Mouse (Mus musculus) lung, postnatal 0 days (tissue): ENCODE measurements at regions not wholly inside any gene's neighbourhood (a gene's known extent, or its start where the extent isn't known, plus 50 kb on each side); places are given as distances from the start of the nearest gene placed in this dataset.

Source experiments
- ATAC-seq: fragments of 200-750 bp; cut with Nextera tagmentation; 2 replicates; pipeline ENCODE4 v1.8.0; 2017; ENCODE audit warnings: moderate library complexity
- DNase-seq: peaks from one replicate; pipeline ENCODE4 v3.0.0-alpha.2; 2016; ENCODE audit warnings: low spot score
- H3K27ac ChIP-seq: fragments of 300-500 bp; sonication (generic); 2 replicates; pipeline ENCODE4 v1.5.1; 2014; ENCODE audit warnings: antibody characterized with exemption, mild to moderate bottlenecking, low read length, mixed read lengths
- H3K27me3 ChIP-seq: fragments of 300-500 bp; sonication (generic); replicated peaks from 2 replicates; pipeline ENCODE4 v1.6.1; 2014; ENCODE audit warnings: low read length, mixed read lengths; ENCODE audit not compliant: insufficient read depth
- H3K36me3 ChIP-seq: fragments of 300-500 bp; sonication (generic); 2 replicates; pipeline ENCODE4 v1.6.1; 2014; ENCODE audit warnings: low read length, mixed read lengths; ENCODE audit not compliant: insufficient read depth
- H3K4me1 ChIP-seq: fragments of 300-500 bp; sonication (generic); 2 replicates; pipeline ENCODE4 v1.6.1; 2014; ENCODE audit warnings: antibody characterized with exemption, low read depth, low read length, mixed read lengths; ENCODE audit not compliant: insufficient read depth
- H3K4me2 ChIP-seq: fragments of 300-500 bp; sonication (generic); replicated peaks from 2 replicates; pipeline ENCODE4 v1.6.1; 2014; ENCODE audit warnings: low read depth, mild to moderate bottlenecking, low read length, moderate library complexity, mixed read lengths
- H3K4me3 ChIP-seq: fragments of 300-500 bp; sonication (generic); 2 replicates; pipeline ENCODE4 v1.5.1; 2014; ENCODE audit warnings: low read depth, low read length
- H3K9ac ChIP-seq: fragments of 300-500 bp; sonication (generic); replicated peaks from 2 replicates; pipeline ENCODE4 v1.6.1; 2014; ENCODE audit warnings: low read depth, mild to moderate bottlenecking
- H3K9me3 ChIP-seq: fragments of 300-500 bp; sonication (generic); 2 replicates; pipeline ENCODE4 v1.6.1; 2016; ENCODE audit warnings: low read length, mixed read lengths
- CTCF ChIP-seq: IDR thresholded peaks from 2 replicates; pipeline ENCODE4 v1.5.1; 2016; ENCODE audit warnings: antibody characterized with exemption, mild to moderate bottlenecking
- EP300 ChIP-seq: IDR thresholded peaks from 2 replicates; pipeline ENCODE4 v1.6.1; 2016; ENCODE audit warnings: antibody characterized with exemption, mild to moderate bottlenecking, control low read depth
- WGBS: fragments of 180-500 bp; shearing (Covaris S2); extraction: QIAGEN DNeasy Blood & Tissue Kit; methylation state at CpG from one replicate; pipeline ENCODE4 v1.1.7; 2014; 5-methylcytosine and 5-hydroxymethylcytosine counted together

- no peak overlapping the region for H3K9ac ChIP-seq
- no peaks in the 10 kb centered on the region for H3K4me1 ChIP-seq
- TF ChIP-seq CTCF = no peak
- peak; percentile 32; the same call in 1 of the 2 replicates for TF ChIP-seq EP300
- DNase-seq = no peak
- no peaks in the 10 kb centered on the region for H3K27me3 ChIP-seq
- no peak overlapping the region for H3K4me2 ChIP-seq
- no peak for ATAC-seq
- no peaks in the 10 kb centered on the region for H3K36me3 ChIP-seq
- H3K27ac ChIP-seq = no peak overlapping the region
- no peak overlapping the region for H3K4me3 ChIP-seq
- WGBS = 28% methylated on average over 7 of the region's 7 CpGs
- no peaks in the 10 kb centered on the region for H3K9me3 ChIP-seq
These were observed 635.6 kb upstream of the N6amt1 start for GRCm38 (mm10) chr16:86718353-86718752.

- TF ChIP-seq CTCF = no peak
- no peak for TF ChIP-seq EP300
- H3K4me1 ChIP-seq = no peaks in the 10 kb centered on the region
These were observed 652.3 kb upstream of the N6amt1 start for GRCm38 (mm10) chr16:86701700-86702099.

GRCm38 (mm10) chr16:86694497-86694896 is 659.5 kb upstream of the N6amt1 start:
- ATAC-seq = peak; percentile 14; the same call in 1 of the 2 replicates
- H3K9me3 ChIP-seq = no peaks in the 10 kb centered on the region
- peak; percentile 60 for DNase-seq
- WGBS = 27% methylated on average over 3 of the region's 3 CpGs
- no peaks in the 10 kb centered on the region for H3K4me1 ChIP-seq
- no peak for TF ChIP-seq CTCF
- 0 out of 2 replicates have a peak, but pooled peaks have one; percentile 8 for TF ChIP-seq EP300
- no peaks in the 10 kb centered on the region for H3K27me3 ChIP-seq
- no peaks in the 10 kb centered on the region for H3K36me3 ChIP-seq
- no peak overlapping the region for H3K4me2 ChIP-seq
- no peak overlapping the region for H3K9ac ChIP-seq
- H3K27ac ChIP-seq = no peak overlapping the region
- H3K4me3 ChIP-seq = no peak overlapping the region

More at GRCm38 (mm10) chr16:86701700-86702099, 652.3 kb upstream of the N6amt1 start:
- H3K36me3 ChIP-seq = no peaks in the 10 kb centered on the region
- no peaks in the 10 kb centered on the region for H3K27me3 ChIP-seq
- H3K4me2 ChIP-seq = no peak overlapping the region
- H3K9me3 ChIP-seq = no peaks in the 10 kb centered on the region
- no peak overlapping the region for H3K4me3 ChIP-seq
- DNase-seq (no peak), ATAC-seq (no peak)
- 59% methylated on average over 4 of the region's 4 CpGs for WGBS
- no peak overlapping the region for H3K9ac ChIP-seq
- no peak overlapping the region for H3K27ac ChIP-seq

- no peaks in the 10 kb centered on the region for H3K9me3 ChIP-seq
- no peaks in the 10 kb centered on the region for H3K4me1 ChIP-seq
- H3K9ac ChIP-seq = no peak overlapping the region
- no peak for TF ChIP-seq EP300
- no peak for TF ChIP-seq CTCF
- no peak overlapping the region for H3K4me3 ChIP-seq
- no peak overlapping the region for H3K27ac ChIP-seq
- WGBS = 68% methylated on average over 3 of the region's 3 CpGs
- no peak for DNase-seq
- no peaks in the 10 kb centered on the region for H3K27me3 ChIP-seq
- ATAC-seq = no peak
- no peak overlapping the region for H3K4me2 ChIP-seq
- no peaks in the 10 kb centered on the region for H3K36me3 ChIP-seq
These were observed 694.8 kb upstream of the N6amt1 start for GRCm38 (mm10) chr16:86659154-86659553.

GRCm38 (mm10) chr16:86647316-86647715 is 706.7 kb upstream of the N6amt1 start:
- Histone ChIP-seq H3K4me3 (no peak overlapping the region), H3K27me3 (no peaks in the 10 kb centered on the region), H3K4me1 (no peaks in the 10 kb centered on the region), H3K9me3 (no peaks in the 10 kb centered on the region), H3K36me3 (no peaks in the 10 kb centered on the region), H3K4me2 (no peak overlapping the region), H3K27ac (no peak overlapping the region), H3K9ac (no peak overlapping the region)
- WGBS = 61% methylated on average over 5 of the region's 5 CpGs
- TF ChIP-seq CTCF (no peak), EP300 (no peak)
- DNase-seq (no peak), ATAC-seq (no peak)

- H3K4me3 ChIP-seq = no peak overlapping the region
- no peaks in the 10 kb centered on the region for H3K27me3 ChIP-seq
- ATAC-seq = no peak
- no peak for DNase-seq
- no peaks in the 10 kb centered on the region for H3K36me3 ChIP-seq
- no peak overlapping the region for H3K4me2 ChIP-seq
- 38% methylated on average over 2 of the region's 2 CpGs for WGBS
- H3K9me3 ChIP-seq = no peaks in the 10 kb centered on the region
- TF ChIP-seq CTCF = no peak
- no peak for TF ChIP-seq EP300
- no peaks in the 10 kb centered on the region for H3K4me1 ChIP-seq
- no peak overlapping the region for H3K9ac ChIP-seq
- no peak overlapping the region for H3K27ac ChIP-seq
These were observed 707.2 kb upstream of the N6amt1 start for GRCm38 (mm10) chr16:86646753-86647152.

- Histone ChIP-seq H3K4me1 (no peaks in the 10 kb centered on the region), H3K9ac (no peak overlapping the region), H3K4me2 (no peak overlapping the region), H3K36me3 (no peaks in the 10 kb centered on the region), H3K27ac (no peak overlapping the region), H3K9me3 (no peaks in the 10 kb centered on the region), H3K27me3 (no peaks in the 10 kb centered on the region), H3K4me3 (no peak overlapping the region)
- ATAC-seq (no peak; the same call in 1 of the 2 replicates), DNase-seq (peak; percentile 43)
- WGBS = 79% methylated on average over 1 of the region's 1 CpGs
- TF ChIP-seq CTCF = no peak
- TF ChIP-seq EP300 = no peak
These were observed 708.5 kb upstream of the N6amt1 start for GRCm38 (mm10) chr16:86645436-86645835.
